Mouse (Mus musculus) E14TG2a.4 (cell line): ENCODE data around the gene Pnpla3.

Experiments used
- CTCF ChIP-seq: conservative IDR thresholded peaks from 2 replicates; pipeline ENCODE4 v1.5.1; 2014; ENCODE audit warnings: low read length
- NANOG ChIP-seq: IDR thresholded peaks from 2 replicates; pipeline ENCODE4 v1.6.1; 2014; ENCODE audit warnings: borderline replicate concordance, low read length, mixed read lengths
- POU5F1 ChIP-seq: IDR thresholded peaks from 2 replicates; pipeline ENCODE4 v1.6.1; 2014; ENCODE audit warnings: low read length, borderline replicate concordance

- TF ChIP-seq CTCF: no peak
- no peak for TF ChIP-seq POU5F1
- TF ChIP-seq NANOG: no peak
Measured at GRCm38 (mm10) chr15:84123075-84123474, 44.6 kb upstream of the Pnpla3 start, which contains the start of gene Pnpla5.
